Mouse (Mus musculus) CD4-positive, CD25-positive, alpha-beta regulatory T cell, adult 9 weeks (primary cell): Measurements from ENCODE around the gene Vmn1r5. TPM values are rescaled to one million over a fixed set of nuclear protein-coding genes. Genes with fewer than 3 reads are reported as not detected.

ENCODE experiments used
- polyA plus RNA-seq: library from polyadenylated mRNA; unstranded; fragments of 100-300 nt; shearing (Covaris generic); gene quantifications from one replicate; pipeline ENCODE4 v1.2.1, GENCODE M21; 2017

Gene Vmn1r5
- polyA plus RNA-seq = not detected

DNA sequence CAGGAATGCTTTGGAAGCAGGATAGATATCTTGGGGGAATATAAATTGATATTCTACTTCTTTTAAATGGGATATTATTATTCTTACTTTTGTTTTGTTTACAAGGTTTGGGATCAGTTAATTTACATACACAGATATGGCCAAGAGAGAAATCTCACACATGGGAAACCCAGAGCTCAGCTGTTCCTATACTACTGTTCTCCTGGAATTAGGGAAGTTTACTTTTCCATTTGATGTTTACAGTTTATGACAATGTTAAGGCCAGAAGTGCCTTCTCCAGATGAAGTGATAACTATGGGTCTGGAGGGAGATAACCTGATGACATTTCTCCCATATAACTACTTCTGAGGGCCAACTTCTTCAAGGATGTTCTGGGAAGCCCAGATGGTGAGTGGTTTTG is at the start of gene Vmn1r5:
Vmn1r5 (plus strand) TSS at position 301 of the 400 bp plus-strand sequence.

DNA sequence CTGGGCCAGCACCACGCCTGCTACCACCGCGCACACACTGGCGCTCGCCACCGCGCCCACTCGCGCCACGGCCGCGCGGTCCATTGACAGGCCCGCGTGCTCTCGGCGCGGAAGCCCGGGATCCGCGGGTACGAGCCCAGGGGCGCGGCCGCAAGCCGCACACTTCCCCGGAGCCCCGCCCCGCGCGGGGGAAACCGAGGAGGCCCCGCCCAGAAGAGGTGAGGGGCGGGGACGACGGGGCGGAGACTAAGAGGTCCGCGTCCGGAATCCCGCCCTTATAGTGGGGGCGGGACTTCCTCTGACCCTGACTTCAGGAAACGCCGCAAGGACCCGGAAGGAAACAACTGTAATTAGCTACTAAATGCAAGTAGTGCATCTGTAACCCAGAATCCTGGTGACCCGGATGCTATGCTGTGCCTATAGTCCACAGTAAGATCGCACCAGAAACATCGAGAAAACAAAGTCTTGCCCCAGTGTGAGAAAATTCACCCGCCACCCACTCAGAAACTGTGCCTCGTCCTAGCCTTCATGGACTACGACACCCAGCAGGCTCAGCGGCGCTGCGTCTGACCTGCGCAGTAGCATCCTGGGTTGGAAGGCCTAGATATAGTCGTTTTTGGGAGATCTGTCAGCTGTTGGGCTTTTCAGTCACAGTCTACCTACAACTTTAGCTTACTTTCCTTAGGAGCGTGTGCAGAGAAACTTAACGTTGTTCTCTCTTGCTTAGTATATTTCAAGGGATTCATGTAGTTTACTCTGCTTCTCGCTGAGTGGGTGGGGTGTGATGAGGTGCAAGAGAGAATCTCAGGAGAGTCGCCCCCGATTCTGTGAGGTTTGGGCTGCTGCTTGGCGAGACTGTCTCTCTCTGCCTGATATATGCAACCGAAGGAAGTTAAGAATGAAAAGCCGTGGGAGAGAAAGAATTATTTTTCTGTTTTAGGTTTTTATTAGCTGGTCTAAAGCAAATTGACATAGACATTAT is 46.1 kb upstream of the Vmn1r5 start, which contains the start of the genes Nt5c3 and Vmn1r4:
Nt5c3 (minus strand) TSS at position 207 of the 982 bp plus-strand sequence.
Vmn1r4 (plus strand) TSS at position 290 of the 982 bp plus-strand sequence.

DNA sequence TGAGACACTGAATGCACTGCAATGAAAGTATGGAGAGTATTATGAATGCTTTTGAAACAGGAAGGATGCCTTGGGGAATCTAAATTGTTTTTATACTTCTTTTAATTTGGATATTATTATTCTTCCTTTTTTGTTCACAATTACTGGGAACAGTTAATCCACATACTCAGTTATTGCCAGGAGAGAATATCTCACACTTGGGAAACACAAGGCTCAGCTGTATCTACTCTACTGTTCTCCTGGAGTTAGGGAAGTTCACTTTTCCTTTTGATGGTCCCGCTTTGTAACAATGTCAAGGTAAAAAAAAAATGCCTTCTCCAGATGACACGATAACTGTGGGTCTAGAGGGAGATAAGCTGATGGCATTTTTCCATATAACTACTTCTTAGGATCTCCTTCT is 26.9 kb downstream of the Vmn1r5 start, which contains the start of gene Vmn1r6:
Vmn1r6 (plus strand) TSS at position 301 of the 400 bp plus-strand sequence.

DNA sequence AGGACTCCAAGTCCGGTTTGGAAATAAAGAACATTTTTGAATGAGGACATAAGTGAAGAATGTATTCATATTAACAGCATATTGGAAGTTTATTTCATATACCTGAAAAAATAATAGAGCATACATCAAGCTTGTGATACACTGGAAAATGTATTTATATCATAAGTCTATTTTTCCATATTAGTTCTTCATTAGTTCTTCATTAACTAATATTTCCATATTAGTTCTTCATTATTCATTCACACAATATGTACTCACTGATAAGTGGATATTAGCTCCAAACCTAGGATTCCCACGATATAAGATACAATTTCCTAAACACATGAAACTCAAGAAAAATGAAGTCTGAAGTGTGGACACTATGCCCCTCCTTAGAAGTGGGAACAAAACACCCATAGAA is 55.2 kb downstream of the Vmn1r5 start, which contains the start of gene Vmn1r7:
Vmn1r7 (minus strand) TSS at position 101 of the 400 bp plus-strand sequence.

DNA sequence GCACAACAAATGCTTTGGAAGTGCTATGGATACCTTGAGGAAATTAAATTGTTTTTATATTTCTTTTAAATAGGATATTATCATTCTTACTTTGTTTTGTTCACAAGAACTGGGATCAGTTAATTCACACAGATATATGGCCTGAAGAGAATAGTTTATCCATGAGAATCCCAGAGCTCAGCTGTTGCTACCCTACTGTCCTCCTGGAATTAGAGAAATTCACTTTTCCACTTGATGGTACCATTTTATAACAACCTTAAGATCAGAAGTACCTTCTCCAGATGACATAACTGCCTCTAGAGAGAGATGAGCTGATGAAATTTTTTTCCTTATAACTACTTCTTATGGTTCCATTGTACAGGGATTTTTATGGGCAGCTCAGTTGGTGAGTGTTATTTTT is 61.9 kb downstream of the Vmn1r5 start, which contains the start of gene Vmn1r8:
Vmn1r8 (plus strand) TSS at position 301 of the 400 bp plus-strand sequence.

Other genes starting within 250 kb of the Vmn1r5 start
- 20.4 TPM for gene Kbtbd2, start 172.5 kb upstream of the Vmn1r5 start, polyA plus RNA-seq
- gene Fkbp9, start 138.2 kb upstream of the Vmn1r5 start, polyA plus RNA-seq = not detected
- 45.3 TPM for gene Nt5c3, start 46.3 kb upstream of the Vmn1r5 start, polyA plus RNA-seq
- gene Vmn1r4, start 46.3 kb upstream of the Vmn1r5 start, polyA plus RNA-seq = 0.48 TPM
- not detected for gene Vmn1r6, start 27.0 kb downstream of the Vmn1r5 start, polyA plus RNA-seq
- not detected for gene Vmn1r7, start 55.1 kb downstream of the Vmn1r5 start, polyA plus RNA-seq
- gene Vmn1r8, start 62.0 kb downstream of the Vmn1r5 start, polyA plus RNA-seq = not detected
- not detected for gene Vmn1r9, start 96.5 kb downstream of the Vmn1r5 start, polyA plus RNA-seq
- not detected for gene Vmn1r10, start 139.2 kb downstream of the Vmn1r5 start, polyA plus RNA-seq
- gene Vmn1r11, start 163.2 kb downstream of the Vmn1r5 start, polyA plus RNA-seq = not detected
- gene Vmn1r12, start 186.6 kb downstream of the Vmn1r5 start, polyA plus RNA-seq = 0.04 TPM
- 0.21 TPM for gene Vmn1r13, start 233.0 kb downstream of the Vmn1r5 start, polyA plus RNA-seq